Mouse (Mus musculus) urinary bladder, postnatal 36 days (tissue): ENCODE data around the gene Celf2.

Experiments
- DNase-seq, 2 experiments: peaks; one replicate each; pipeline ENCODE4 v3.0.0; 2022; ENCODE audit warnings: low spot score in 2 of 2, mixed read lengths in 1 of 2

Gene Celf2

DNA sequence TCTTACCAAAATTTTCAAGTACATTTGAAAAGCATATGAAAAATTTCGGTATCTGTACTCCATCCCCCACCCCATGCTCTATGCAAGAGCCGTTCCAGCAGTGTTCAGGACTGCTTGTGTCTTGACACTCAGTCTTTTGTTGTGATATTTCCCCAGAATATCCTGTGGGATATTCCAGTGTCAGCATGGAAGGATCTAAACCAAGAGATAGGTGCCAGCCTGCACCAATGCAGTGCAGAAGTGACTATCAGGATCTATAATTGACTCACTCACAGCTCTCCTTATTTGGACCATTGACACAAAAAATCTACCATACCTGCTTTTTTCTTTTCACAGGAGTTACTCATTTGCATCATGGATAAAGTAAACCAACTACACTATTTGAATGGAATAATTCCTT is 116.9 kb downstream of the Celf2 start:
- DNase-seq, result no peak

- DNase-seq, result no peak
These were observed 120.1 kb downstream of the Celf2 start for GRCm38 (mm10) chr2:7389264-7389663.

- no peak for DNase-seq
These were observed 130.6 kb downstream of the Celf2 start for GRCm38 (mm10) chr2:7378736-7379135.

GRCm38 (mm10) chr2:7377878-7378277 is 131.5 kb downstream of the Celf2 start:
- no peak for DNase-seq

GRCm38 (mm10) chr2:7367738-7368137 is 141.6 kb downstream of the Celf2 start:
- no peak for DNase-seq

DNA sequence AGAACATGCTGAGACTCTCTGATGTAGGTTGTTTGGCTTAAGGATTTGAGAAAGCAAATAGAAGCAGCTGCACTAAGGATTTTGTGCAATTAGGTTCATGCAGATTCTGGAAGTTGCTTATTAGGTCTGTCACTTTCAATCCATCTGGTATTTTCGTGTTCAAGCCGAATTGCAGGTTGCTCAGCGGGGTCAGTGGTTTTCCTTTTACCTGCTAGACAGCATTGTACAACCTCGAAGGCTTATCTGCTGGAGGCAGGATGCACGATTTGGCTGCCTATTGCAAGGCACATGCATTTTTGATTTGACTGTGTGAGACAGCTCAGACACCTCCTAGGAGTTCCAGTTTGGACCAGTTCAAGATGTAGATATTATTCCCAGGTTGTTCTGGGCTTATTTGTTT is 149.8 kb downstream of the Celf2 start:
- no peak for DNase-seq

DNA sequence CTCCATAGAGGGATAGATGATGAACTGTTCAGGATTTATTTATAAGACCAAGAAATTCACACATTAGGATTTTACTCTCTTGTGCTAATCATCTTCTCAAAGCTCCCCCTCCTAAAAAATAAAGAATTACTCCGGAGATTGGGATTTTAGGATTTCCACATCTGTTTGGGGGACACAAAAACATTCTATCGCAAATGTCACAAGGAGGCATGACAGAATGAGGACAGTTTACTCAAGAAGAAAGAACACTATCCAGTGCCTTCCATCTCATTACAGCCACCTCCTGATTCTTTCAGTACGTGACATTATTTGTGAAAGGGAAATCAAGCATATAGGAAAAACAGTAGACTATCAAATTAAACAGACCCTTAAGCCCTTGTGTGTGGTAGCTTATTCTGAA is 150.5 kb downstream of the Celf2 start:
- no peak for DNase-seq

GRCm38 (mm10) chr2:7351234-7351633 is 158.1 kb downstream of the Celf2 start:
- DNase-seq, result no peak

DNA sequence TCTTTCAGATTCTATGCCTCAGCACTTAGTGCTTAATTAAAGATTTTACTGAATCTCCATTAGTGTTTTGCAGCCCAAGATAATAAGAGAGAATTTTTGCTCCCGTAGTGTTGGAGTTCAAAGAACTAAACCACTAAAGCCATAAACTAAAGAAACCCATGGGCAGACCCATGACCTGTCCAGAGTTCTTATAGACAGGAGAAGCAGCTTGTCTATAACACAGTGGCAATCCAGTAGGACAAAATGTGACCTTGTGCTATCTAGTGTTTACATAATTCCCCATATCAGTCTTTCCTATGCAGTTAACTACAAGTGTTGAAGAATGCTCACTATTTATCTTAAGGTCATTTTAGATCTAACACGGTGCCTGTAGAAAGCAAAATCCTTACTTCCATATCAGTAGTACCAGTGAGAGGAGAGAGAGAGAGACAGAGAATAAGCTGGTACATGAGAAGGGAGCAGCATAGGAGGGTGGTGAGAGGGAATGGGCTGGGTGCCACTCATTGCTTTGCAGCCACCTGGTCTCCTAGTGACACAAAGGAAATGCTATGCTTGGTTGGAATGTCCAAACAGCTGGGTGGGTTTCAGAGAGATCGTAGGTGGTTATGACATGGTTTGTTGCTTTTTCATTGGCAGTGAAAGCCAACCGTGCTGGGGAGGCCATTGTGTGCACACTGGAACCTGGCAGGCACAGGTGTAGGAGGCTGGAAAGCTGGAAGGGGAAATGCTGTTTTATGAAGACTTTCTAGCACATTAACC is 162.5 kb downstream of the Celf2 start:
- no peak for DNase-seq

DNA sequence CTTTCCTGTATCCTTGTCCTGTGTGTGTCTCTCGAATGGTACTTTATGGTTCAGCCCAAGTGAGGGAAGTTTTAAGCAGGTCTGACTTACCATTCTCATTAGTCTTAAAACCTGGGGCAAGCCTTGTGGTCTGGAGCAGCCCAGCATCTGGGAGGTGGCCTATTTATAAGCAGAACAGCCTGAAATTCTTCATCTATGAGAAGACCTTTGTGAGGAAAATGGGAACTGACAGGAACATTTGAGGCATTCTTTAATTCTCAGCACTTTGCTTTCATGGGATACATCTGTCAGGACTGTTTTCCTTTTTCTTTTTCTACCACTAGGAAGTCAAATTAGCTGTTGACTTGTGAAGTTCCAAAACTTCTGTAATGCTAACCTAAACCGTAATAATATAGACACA is 164.4 kb downstream of the Celf2 start:
- no peak for DNase-seq

GRCm38 (mm10) chr2:7342911-7343478 is 166.4 kb downstream of the Celf2 start:
- DNase-seq, result no peak

DNA sequence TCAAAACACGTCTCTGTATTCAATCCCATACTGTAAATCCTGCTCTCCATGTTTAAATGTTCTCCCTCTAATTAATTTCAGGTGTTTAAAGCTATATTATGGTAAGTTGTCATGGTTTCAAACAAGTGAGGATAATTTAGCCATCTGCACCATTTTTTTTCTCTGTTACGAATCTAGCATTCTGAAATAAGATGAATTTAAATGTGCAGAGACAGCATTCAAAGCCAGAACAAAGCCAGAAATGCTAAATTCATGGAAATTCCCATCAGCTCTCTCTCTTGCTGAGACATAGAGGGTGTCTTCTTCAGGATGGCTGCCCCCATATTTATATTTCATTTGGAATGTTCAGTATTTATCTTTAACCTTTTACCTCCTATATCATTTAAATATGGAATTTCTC is 174.5 kb downstream of the Celf2 start:
- no peak for DNase-seq

- no peak for DNase-seq
These were observed 181.1 kb downstream of the Celf2 start for GRCm38 (mm10) chr2:7328018-7328899.

- DNase-seq, result no peak
These were observed 189.6 kb downstream of the Celf2 start for GRCm38 (mm10) chr2:7319760-7320159.

- no peak for DNase-seq
These were observed 197.6 kb downstream of the Celf2 start for GRCm38 (mm10) chr2:7311776-7312175.

DNA sequence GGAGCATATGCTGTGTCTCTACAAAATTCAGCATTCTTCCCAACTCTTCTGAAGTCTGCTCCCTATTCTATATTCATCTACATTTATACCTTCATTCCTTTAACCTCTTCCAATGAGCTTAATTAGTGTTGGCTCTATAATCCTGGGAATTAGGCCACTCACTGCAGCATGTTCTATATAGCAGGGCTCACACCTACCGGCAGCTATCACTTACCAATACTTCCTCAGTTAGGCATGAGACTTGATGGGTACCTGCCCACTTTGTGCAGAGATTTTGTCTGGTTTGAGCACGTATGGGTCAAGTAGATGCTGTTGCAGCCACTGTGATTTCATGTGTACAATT is 198.6 kb downstream of the Celf2 start:
- no peak for DNase-seq

- no peak for DNase-seq
These were observed 199.1 kb downstream of the Celf2 start for GRCm38 (mm10) chr2:7310129-7310839.

DNA sequence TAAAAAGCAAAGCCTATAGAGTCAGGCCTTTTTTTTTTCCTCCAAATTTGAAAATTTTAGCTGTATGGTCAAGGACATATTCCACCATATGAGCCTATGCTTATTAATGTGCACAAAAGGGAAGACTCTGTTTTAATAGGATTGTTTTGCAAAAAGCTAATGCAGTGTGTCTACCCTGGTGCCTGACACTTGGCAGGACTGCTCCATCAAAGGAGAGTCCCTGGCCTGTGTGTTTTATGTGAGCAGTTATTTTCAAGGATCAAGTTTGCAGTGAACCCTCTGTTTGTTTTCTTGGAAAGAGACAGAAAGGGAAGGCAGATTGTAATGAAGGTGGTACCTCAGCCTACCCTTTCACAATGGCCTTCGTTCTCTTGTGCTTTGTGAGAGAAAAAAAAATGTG is 200.0 kb downstream of the Celf2 start:
- DNase-seq, result no peak

DNA sequence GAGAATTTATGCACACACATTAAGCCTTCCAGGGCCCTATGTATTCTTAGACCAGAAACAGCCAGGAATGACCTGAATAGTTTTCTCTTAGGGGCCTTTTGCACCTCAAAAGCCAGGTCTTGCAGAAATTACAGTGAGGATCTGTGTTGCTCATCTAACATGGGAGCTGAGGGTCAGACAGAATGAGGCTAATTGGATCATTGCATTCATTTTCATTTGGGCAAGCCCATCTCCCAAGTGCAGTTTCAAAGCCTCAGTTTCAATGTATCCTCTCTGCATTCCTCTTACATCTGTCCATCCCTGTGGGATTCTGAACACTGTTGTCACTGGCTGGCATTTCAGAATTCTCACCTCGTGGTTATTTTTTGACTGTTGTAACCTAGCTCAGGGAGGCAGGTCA is 200.6 kb downstream of the Celf2 start:
- no peak for DNase-seq

DNA sequence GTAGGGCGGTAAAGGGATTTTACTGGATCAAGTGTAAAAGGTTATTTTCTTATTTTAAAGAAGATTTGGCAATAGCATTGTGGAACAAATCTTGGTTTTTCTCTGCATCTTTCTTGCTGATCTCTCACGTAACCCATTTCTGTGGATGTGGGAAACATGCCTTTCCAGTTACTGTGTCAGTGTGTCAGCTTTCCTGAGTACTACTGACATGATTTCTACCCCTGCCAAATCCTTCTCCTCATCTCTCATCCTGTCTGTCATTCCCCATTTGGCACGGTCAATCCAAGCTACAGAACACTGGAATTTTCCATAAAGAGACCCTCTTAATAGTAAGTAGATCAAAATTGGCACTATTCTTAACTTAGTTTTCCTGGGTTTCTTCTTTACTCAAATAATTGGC is 221.9 kb downstream of the Celf2 start:
- DNase-seq, result no peak

DNA sequence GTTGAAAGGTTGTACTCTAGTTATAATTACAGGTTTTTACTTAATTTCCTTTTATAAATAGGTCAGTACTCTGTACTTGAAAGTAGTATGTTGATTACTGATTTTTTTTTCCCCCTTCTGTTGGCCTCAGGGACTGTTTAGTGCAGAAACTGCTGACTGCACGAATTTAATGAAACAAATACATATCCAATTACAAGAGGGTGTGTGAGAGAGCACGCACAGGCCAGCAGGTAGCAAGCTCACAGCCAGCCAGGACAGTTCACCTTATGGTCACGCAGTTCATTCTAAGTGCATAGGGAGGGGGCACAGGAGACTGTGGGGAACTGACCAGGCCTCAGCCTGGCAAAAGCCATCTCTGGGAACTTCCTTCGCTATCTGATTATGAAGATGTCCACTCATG is 236.1 kb downstream of the Celf2 start:
- DNase-seq, result no peak

DNA sequence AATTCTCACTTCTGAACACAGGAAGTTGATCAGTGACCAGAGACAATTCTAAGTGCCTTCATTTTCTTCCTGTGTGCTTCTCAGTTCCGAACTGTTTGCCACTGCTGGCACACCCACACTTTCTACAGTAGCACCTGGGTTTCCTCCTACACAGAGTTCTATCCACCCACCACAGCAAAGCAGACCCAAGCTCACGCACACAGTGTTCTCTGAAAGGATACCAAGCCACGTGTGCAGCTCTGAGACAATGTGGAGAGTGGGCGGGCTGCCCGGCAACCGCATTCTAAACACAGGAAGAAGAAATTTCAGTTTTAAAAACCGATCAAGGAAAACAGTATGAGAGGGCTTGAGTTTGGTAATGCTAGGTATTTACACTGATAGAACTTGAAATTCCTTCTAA is 239.3 kb downstream of the Celf2 start:
- no peak for DNase-seq
